Mouse (Mus musculus): Measurements from ENCODE around the gene Cd37. TPM values are rescaled to one million over a fixed set of nuclear protein-coding genes. Genes with fewer than 3 reads are reported as not detected.

The Cd37 gene
- polyA plus RNA-seq, 1 experiment = 63.6 TPM

DNA sequence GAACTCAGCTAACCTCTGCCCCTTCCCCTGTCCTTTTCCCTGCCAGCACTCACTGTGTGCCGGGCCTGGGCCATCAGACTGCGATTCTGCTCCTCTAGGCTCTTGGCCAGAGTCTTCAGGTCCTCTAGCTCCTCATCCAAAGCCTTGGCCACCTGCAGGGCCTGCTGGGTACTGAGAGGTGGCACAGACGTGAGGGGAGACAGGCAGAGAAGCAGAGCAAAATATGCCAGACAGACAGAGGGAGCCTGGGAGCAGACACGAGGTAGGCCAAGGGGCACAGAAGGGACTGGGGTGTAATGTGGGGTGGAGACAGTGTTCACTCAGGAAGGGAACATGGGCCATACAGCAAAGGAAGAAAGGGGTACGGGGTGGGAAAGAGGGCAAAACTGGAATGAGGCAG is 45.5 kb downstream of the Cd37 start:
- H3K27ac ChIP-seq (ENCODE audit: insufficient read depth, low read depth, low read length) = no peak overlapping the region
- 0 out of 2 replicates have a peak, but pooled peaks cover 3% of the 10 kb centered on the region for H3K27me3 ChIP-seq (ENCODE audit: control insufficient read depth, insufficient read depth, low read length)
- no peak for TF ChIP-seq POLR2A (IDR thresholded peaks at IDR 0.05; ENCODE audit: low read depth, low read length)
- TF ChIP-seq CTCF (IDR thresholded peaks at IDR 0.05; ENCODE audit: extremely low read depth, insufficient read length, insufficient replicate concordance, low read depth, low read length) = no peak
- no peak overlapping the region for H3K4me3 ChIP-seq (ENCODE audit: low read depth, low read length)
- WGBS = 61% methylated on average over 5 of the region's 5 CpGs
- no peaks in the 10 kb centered on the region for H3K36me3 ChIP-seq (ENCODE audit: control insufficient read depth, insufficient read depth, low read length)
- no peaks in the 10 kb centered on the region for H3K4me1 ChIP-seq (ENCODE audit: control insufficient read depth, insufficient read depth, insufficient read length, low read length)

DNA sequence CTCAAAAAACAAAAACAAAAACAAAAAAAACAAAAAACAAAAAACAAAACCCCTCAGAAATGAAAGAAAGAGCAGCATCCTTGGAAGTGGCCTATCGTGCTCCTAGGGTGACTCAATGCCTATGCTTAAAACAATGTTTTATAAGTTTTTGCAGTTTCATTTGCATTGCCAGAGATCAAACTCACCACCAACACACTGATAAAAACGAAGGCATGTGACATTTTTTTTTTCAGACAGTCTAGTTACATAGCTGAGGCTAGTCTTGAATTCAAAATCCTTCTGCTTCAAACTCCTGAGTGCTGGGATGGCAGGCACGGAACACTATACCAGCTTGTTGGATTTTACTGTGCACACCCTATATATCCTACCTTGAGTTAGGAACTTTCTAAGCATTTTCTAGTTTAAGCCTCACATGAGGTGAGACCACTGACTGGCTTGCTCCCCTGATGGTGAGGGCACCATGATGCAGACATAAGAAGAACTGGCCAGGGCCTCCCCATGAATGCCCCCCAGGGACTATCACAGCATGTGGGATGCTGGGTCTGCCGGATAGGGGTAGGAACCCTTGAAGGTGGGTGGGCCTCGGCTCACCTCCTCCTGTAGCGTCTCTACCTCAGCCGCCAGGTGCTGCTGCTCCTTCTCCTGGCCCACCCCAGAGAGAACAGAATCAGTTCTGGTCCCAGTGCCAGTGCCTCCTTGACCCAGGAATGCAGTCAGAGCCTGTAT is 46.2 kb downstream of the Cd37 start:
- 84% methylated on average over 7 of the region's 7 CpGs for WGBS
- Histone ChIP-seq H3K27me3 (ENCODE audit: control insufficient read depth, insufficient read depth, low read length) (0 out of 2 replicates have a peak, but pooled peaks cover 3% of the 10 kb centered on the region), H3K36me3 (ENCODE audit: control insufficient read depth, insufficient read depth, low read length) (no peaks in the 10 kb centered on the region), H3K4me1 (ENCODE audit: control insufficient read depth, insufficient read depth, insufficient read length, low read length) (no peaks in the 10 kb centered on the region), H3K4me3 (ENCODE audit: low read depth, low read length) (no peak overlapping the region), H3K27ac (ENCODE audit: insufficient read depth, low read depth, low read length) (no peak overlapping the region)
- TF ChIP-seq POLR2A (IDR thresholded peaks at IDR 0.05; ENCODE audit: low read depth, low read length) (no peak), CTCF (IDR thresholded peaks at IDR 0.05; ENCODE audit: extremely low read depth, insufficient read length, insufficient replicate concordance, low read depth, low read length) (no peak)

DNA sequence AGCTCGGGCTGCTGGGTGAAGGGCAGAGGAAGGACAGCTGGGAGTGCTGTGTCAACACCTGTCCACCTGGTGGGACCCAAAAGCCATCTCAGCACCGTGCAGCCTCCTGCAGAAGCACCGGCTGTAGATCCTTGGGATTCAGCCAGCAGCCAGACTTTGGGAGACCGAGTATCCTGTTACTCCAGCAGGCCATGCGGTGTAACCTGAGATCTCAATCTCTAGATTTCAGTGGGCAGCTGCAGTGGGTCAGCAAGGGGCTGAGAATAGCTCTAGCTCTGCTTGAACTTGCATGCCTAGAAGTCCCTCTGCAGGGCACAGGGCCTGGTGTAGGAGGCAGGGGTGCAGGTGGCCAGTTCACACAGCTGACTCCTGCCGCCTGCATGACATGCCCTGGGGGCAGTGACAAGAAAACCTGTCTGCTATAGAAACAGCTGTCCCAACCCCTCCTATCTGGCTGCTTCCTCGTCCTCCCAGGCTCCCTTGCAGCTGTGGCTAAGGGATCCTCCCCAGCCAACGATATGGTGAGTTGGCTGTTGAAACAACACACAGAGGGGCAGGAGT is 47.0 kb downstream of the Cd37 start:
- TF ChIP-seq POLR2A (IDR thresholded peaks at IDR 0.05; ENCODE audit: low read depth, low read length) = no peak
- TF ChIP-seq CTCF (IDR thresholded peaks at IDR 0.05; ENCODE audit: extremely low read depth, insufficient read length, insufficient replicate concordance, low read depth, low read length) = no peak
- 0 out of 2 replicates have a peak, but pooled peaks cover 3% of the 10 kb centered on the region for H3K27me3 ChIP-seq (ENCODE audit: control insufficient read depth, insufficient read depth, low read length)
- 24% methylated on average over 8 of the region's 8 CpGs for whole genome bisulfite sequencing
- H3K4me1 ChIP-seq (ENCODE audit: control insufficient read depth, insufficient read depth, insufficient read length, low read length) = no peaks in the 10 kb centered on the region
- H3K4me3 ChIP-seq (ENCODE audit: low read depth, low read length) = no peak overlapping the region
- no peaks in the 10 kb centered on the region for H3K36me3 ChIP-seq (ENCODE audit: control insufficient read depth, insufficient read depth, low read length)
- H3K27ac ChIP-seq (ENCODE audit: insufficient read depth, low read depth, low read length) = no peak overlapping the region

DNA sequence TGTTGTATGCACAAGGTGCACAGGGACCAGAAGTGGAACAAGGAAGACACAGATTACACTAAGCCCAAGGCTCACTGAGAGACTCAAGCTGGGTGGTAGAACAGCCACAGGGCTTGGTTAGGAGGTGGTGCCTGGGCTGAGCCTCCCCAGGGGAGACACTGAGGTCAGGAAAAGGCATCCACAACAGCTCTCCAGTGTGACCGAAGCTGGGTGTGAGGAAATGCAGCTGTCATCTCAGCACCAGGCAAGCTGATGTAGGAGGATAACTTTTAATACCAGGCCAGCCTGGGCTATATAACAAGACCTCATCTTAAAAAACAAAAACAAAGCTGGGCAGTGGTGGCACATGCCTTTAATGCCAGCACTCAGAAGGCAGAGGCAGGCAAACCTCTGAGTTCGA is 47.8 kb downstream of the Cd37 start:
- H3K27me3 ChIP-seq (ENCODE audit: control insufficient read depth, insufficient read depth, low read length) = 0 out of 2 replicates have a peak, but pooled peaks cover 3% of the 10 kb centered on the region
- H3K4me3 ChIP-seq (ENCODE audit: low read depth, low read length) = no peak overlapping the region
- no peak overlapping the region for H3K27ac ChIP-seq (ENCODE audit: insufficient read depth, low read depth, low read length)
- 56% methylated on average over 2 of the region's 2 CpGs for WGBS
- no peak for TF ChIP-seq CTCF (IDR thresholded peaks at IDR 0.05; ENCODE audit: extremely low read depth, insufficient read length, insufficient replicate concordance, low read depth, low read length)
- no peak for TF ChIP-seq POLR2A (IDR thresholded peaks at IDR 0.05; ENCODE audit: low read depth, low read length)
- no peaks in the 10 kb centered on the region for H3K4me1 ChIP-seq (ENCODE audit: control insufficient read depth, insufficient read depth, insufficient read length, low read length)
- no peaks in the 10 kb centered on the region for H3K36me3 ChIP-seq (ENCODE audit: control insufficient read depth, insufficient read depth, low read length)

DNA sequence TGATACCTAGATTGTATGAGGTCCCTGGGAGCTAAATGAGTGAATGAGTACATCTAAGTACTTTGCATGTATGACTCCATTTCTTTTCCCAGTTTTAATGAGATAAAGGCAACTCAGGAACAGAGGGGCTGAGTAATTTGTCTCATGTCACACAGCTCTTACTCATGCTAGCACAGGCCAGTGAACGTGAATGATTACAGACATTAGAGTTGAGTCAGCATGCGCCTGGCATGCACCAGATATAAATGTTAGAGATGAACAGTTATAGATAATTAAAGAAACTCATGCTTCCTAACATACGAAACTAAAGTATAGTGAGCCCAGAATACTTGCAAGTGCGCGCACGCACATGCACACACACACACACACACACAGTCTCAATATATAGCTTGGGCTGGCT is 48.7 kb downstream of the Cd37 start:
- no peak overlapping the region for H3K4me3 ChIP-seq (ENCODE audit: low read depth, low read length)
- H3K4me1 ChIP-seq (ENCODE audit: control insufficient read depth, insufficient read depth, insufficient read length, low read length) = no peaks in the 10 kb centered on the region
- no peaks in the 10 kb centered on the region for H3K36me3 ChIP-seq (ENCODE audit: control insufficient read depth, insufficient read depth, low read length)
- no peak for TF ChIP-seq CTCF (IDR thresholded peaks at IDR 0.05; ENCODE audit: extremely low read depth, insufficient read length, insufficient replicate concordance, low read depth, low read length)
- no peak for TF ChIP-seq POLR2A (IDR thresholded peaks at IDR 0.05; ENCODE audit: low read depth, low read length)
- peaks cover 9% of the 10 kb centered on the region for H3K27me3 ChIP-seq (ENCODE audit: control insufficient read depth, insufficient read depth, low read length)
- WGBS = 86% methylated on average over 6 of the region's 6 CpGs
- no peak overlapping the region for H3K27ac ChIP-seq (ENCODE audit: insufficient read depth, low read depth, low read length)

DNA sequence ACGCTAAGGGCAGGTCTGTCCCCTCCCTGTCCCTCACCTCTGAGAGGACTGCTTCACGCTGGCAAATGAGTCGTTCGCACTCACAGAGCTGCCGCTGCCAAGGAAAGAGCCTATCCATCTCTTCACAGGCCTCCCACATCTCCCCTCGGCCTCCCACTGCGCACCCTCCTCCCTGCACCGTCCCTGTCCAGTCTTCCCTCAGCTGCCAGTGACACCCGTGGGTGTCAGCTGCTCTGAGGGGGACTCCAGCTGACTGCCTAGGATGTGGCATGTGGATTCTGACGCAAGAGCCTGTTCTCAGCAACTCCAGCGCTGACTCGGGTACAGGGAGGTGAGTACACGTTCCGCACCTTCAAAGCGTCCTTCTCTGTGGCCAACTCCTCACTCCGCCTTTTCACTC is 49.3 kb downstream of the Cd37 start:
- TF ChIP-seq CTCF (IDR thresholded peaks at IDR 0.05; ENCODE audit: extremely low read depth, insufficient read length, insufficient replicate concordance, low read depth, low read length) (no peak), POLR2A (IDR thresholded peaks at IDR 0.05; ENCODE audit: low read depth, low read length) (no peak)
- Histone ChIP-seq H3K4me3 (ENCODE audit: low read depth, low read length) (no peak overlapping the region), H3K4me1 (ENCODE audit: control insufficient read depth, insufficient read depth, insufficient read length, low read length) (no peaks in the 10 kb centered on the region), H3K27ac (ENCODE audit: insufficient read depth, low read depth, low read length) (no peak overlapping the region), H3K27me3 (ENCODE audit: control insufficient read depth, insufficient read depth, low read length) (peaks cover 13% of the 10 kb centered on the region), H3K36me3 (ENCODE audit: control insufficient read depth, insufficient read depth, low read length) (no peaks in the 10 kb centered on the region)
- WGBS = 56% methylated on average over 16 of the region's 16 CpGs

DNA sequence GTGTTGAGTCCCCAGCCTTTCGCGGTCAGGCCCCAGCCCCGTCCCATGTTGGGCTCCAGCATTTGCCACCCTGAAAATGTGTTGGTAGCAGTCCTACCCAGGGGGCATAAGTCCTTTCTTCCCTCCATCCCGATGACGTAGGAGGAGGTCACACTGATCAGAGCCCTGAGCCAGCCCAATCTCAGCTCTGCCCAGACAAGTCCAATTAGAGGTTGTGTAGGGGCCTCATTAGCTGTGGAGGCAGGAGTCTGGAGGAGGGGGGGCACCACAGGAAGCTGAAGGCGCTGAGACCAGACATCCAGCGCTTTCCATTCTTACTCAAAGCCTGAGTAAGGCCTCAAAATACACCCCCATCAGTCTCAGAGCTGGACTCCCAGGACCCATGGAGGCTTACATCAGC is 53.0 kb downstream of the Cd37 start:
- WGBS = 74% methylated on average over 7 of the region's 7 CpGs
- no peaks in the 10 kb centered on the region for H3K36me3 ChIP-seq (ENCODE audit: control insufficient read depth, insufficient read depth, low read length)
- TF ChIP-seq POLR2A (IDR thresholded peaks at IDR 0.05; ENCODE audit: low read depth, low read length) (no peak), CTCF (IDR thresholded peaks at IDR 0.05; ENCODE audit: extremely low read depth, insufficient read length, insufficient replicate concordance, low read depth, low read length) (no peak)
- peaks cover 10% of the 10 kb centered on the region for H3K4me1 ChIP-seq (ENCODE audit: control insufficient read depth, insufficient read depth, insufficient read length, low read length)
- H3K27me3 ChIP-seq (ENCODE audit: control insufficient read depth, insufficient read depth, low read length) = peaks cover 28% of the 10 kb centered on the region
- no peak overlapping the region for H3K27ac ChIP-seq (ENCODE audit: insufficient read depth, low read depth, low read length)
- no peak overlapping the region for H3K4me3 ChIP-seq (ENCODE audit: low read depth, low read length)

Measured in small intestine, adult 2 months (tissue).